Mouse (Mus musculus): ENCODE data around the gene Ehd2.

Ehd2 gene

GRCm38 (mm10) chr7:15967312-15967711 is at the start of gene Ehd2:
Ehd2 (minus strand) TSS chr7:15967567.
- DNase-seq (ENCODE audit: low spot score): peak; percentile 86

GRCm38 (mm10) chr7:16015384-16015783 is 48.0 kb upstream of the Ehd2 start:
- no peak for DNase-seq (ENCODE audit: low spot score)

GRCm38 (mm10) chr7:16014521-16015175 is 47.3 kb upstream of the Ehd2 start:
- DNase-seq (ENCODE audit: low spot score): no peak

GRCm38 (mm10) chr7:16013722-16014275 is 46.4 kb upstream of the Ehd2 start:
- no peak for DNase-seq (ENCODE audit: low spot score)

GRCm38 (mm10) chr7:16012576-16013263 is 45.4 kb upstream of the Ehd2 start:
- DNase-seq (ENCODE audit: low spot score): peak; percentile 23

- DNase-seq (ENCODE audit: low spot score): no peak
These were observed 44.2 kb upstream of the Ehd2 start for GRCm38 (mm10) chr7:16011418-16012085.

GRCm38 (mm10) chr7:16010649-16011048 is 43.3 kb upstream of the Ehd2 start:
- no peak for DNase-seq (ENCODE audit: low spot score)

- no peak for DNase-seq (ENCODE audit: low spot score)
These were observed 42.3 kb upstream of the Ehd2 start for GRCm38 (mm10) chr7:16009636-16010035.

GRCm38 (mm10) chr7:16005020-16005419 is 37.7 kb upstream of the Ehd2 start:
- DNase-seq (ENCODE audit: low spot score): no peak

GRCm38 (mm10) chr7:16004177-16004856 is 37.0 kb upstream of the Ehd2 start:
- DNase-seq (ENCODE audit: low spot score): no peak

GRCm38 (mm10) chr7:16003032-16003431 is 35.7 kb upstream of the Ehd2 start:
- no peak for DNase-seq (ENCODE audit: low spot score)

GRCm38 (mm10) chr7:16002171-16002570 is 34.8 kb upstream of the Ehd2 start:
- peak; percentile 27 for DNase-seq (ENCODE audit: low spot score)

- no peak for DNase-seq (ENCODE audit: low spot score)
These were observed 34.3 kb upstream of the Ehd2 start for GRCm38 (mm10) chr7:16001691-16002090.

- DNase-seq (ENCODE audit: low spot score): no peak
These were observed 26.4 kb upstream of the Ehd2 start for GRCm38 (mm10) chr7:15993789-15994188.

- no peak for DNase-seq (ENCODE audit: low spot score)
These were observed 25.8 kb upstream of the Ehd2 start for GRCm38 (mm10) chr7:15993152-15993551.

- no peak for DNase-seq (ENCODE audit: low spot score)
These were observed 24.4 kb upstream of the Ehd2 start for GRCm38 (mm10) chr7:15991764-15992163.

- no peak for DNase-seq (ENCODE audit: low spot score)
These were observed 20.4 kb upstream of the Ehd2 start for GRCm38 (mm10) chr7:15987661-15988356.

GRCm38 (mm10) chr7:15982729-15983407 is 15.5 kb upstream of the Ehd2 start:
- no peak for DNase-seq (ENCODE audit: low spot score)

GRCm38 (mm10) chr7:15981538-15981937 is 14.2 kb upstream of the Ehd2 start:
- no peak for DNase-seq (ENCODE audit: low spot score)

GRCm38 (mm10) chr7:15980246-15980645 is 12.9 kb upstream of the Ehd2 start:
- no peak for DNase-seq (ENCODE audit: low spot score)

- DNase-seq (ENCODE audit: low spot score): peak; percentile 49
These were observed 8.5 kb upstream of the Ehd2 start for GRCm38 (mm10) chr7:15975904-15976303.
